Mouse (Mus musculus): ENCODE measurements at regions not wholly inside any gene's neighbourhood (a gene's known extent, or its start where the extent isn't known, plus 50 kb on each side); places are given as distances from the start of the nearest gene placed in this dataset.

GRCm38 (mm10) chr4:75676590-75677174 lies 398.6 kb upstream of the Dmac1 start:
- Histone ChIP-seq H3K4me3 (ENCODE audit: low read depth, low read length) (no peak overlapping the region), H3K4me1 (replicated peaks; ENCODE audit: control insufficient read depth, insufficient read depth, low read length) (no peaks in the 10 kb centered on the region), H3K9me3 (ENCODE audit: control insufficient read depth, low read length) (no peaks in the 10 kb centered on the region), H3K27me3 (replicated peaks; ENCODE audit: control insufficient read depth, insufficient read depth, low read length) (no peaks in the 10 kb centered on the region), H3K36me3 (ENCODE audit: control insufficient read depth, insufficient read depth, low read length) (no peaks in the 10 kb centered on the region), H3K9ac (ENCODE audit: low read depth, low read length) (no peak overlapping the region), H3K4me2 (no peak overlapping the region), H3K27ac (ENCODE audit: low read depth, low read length) (no peak overlapping the region)
- DNase-seq (ENCODE audit: low spot score) (no peak), ATAC-seq (replicated peaks; ENCODE audit: low FRiP score) (no peak)
- WGBS: 77% methylated on average over 3 of the region's 3 CpGs

- no peak overlapping the region for H3K4me2 ChIP-seq
- ATAC-seq (replicated peaks; ENCODE audit: low FRiP score) (no peak), DNase-seq (ENCODE audit: low spot score) (no peak)
- no peaks in the 10 kb centered on the region for H3K4me1 ChIP-seq (replicated peaks; ENCODE audit: control insufficient read depth, insufficient read depth, low read length)
- H3K36me3 ChIP-seq (ENCODE audit: control insufficient read depth, insufficient read depth, low read length): no peaks in the 10 kb centered on the region
- H3K4me3 ChIP-seq (ENCODE audit: low read depth, low read length): no peak overlapping the region
- no peak overlapping the region for H3K27ac ChIP-seq (ENCODE audit: low read depth, low read length)
- H3K9ac ChIP-seq (ENCODE audit: low read depth, low read length): no peak overlapping the region
- H3K9me3 ChIP-seq (ENCODE audit: control insufficient read depth, low read length): no peaks in the 10 kb centered on the region
- no peaks in the 10 kb centered on the region for H3K27me3 ChIP-seq (replicated peaks; ENCODE audit: control insufficient read depth, insufficient read depth, low read length)
These were observed 362.9 kb upstream of the Dmac1 start for GRCm38 (mm10) chr4:75641046-75641445.

GRCm38 (mm10) chr4:75636627-75637026 lies 358.5 kb upstream of the Dmac1 start:
- Histone ChIP-seq H3K4me1 (replicated peaks; ENCODE audit: control insufficient read depth, insufficient read depth, low read length) (no peaks in the 10 kb centered on the region), H3K9ac (ENCODE audit: low read depth, low read length) (no peak overlapping the region), H3K9me3 (ENCODE audit: control insufficient read depth, low read length) (no peaks in the 10 kb centered on the region), H3K4me3 (ENCODE audit: low read depth, low read length) (no peak overlapping the region), H3K4me2 (no peak overlapping the region), H3K27me3 (replicated peaks; ENCODE audit: control insufficient read depth, insufficient read depth, low read length) (no peaks in the 10 kb centered on the region), H3K27ac (ENCODE audit: low read depth, low read length) (no peak overlapping the region), H3K36me3 (ENCODE audit: control insufficient read depth, insufficient read depth, low read length) (no peaks in the 10 kb centered on the region)
- WGBS: 64% methylated on average over 1 of the region's 1 CpGs
- DNase-seq (ENCODE audit: low spot score): no peak
- ATAC-seq (replicated peaks; ENCODE audit: low FRiP score): no peak

- H3K4me2 ChIP-seq: no peak overlapping the region
- no peaks in the 10 kb centered on the region for H3K4me1 ChIP-seq (replicated peaks; ENCODE audit: control insufficient read depth, insufficient read depth, low read length)
- no peak overlapping the region for H3K9ac ChIP-seq (ENCODE audit: low read depth, low read length)
- H3K36me3 ChIP-seq (ENCODE audit: control insufficient read depth, insufficient read depth, low read length): no peaks in the 10 kb centered on the region
- ATAC-seq (replicated peaks; ENCODE audit: low FRiP score) (no peak), DNase-seq (ENCODE audit: low spot score) (no peak)
- no peak overlapping the region for H3K27ac ChIP-seq (ENCODE audit: low read depth, low read length)
- H3K27me3 ChIP-seq (replicated peaks; ENCODE audit: control insufficient read depth, insufficient read depth, low read length): no peaks in the 10 kb centered on the region
- H3K4me3 ChIP-seq (ENCODE audit: low read depth, low read length): no peak overlapping the region
- WGBS: 82% methylated on average over 3 of the region's 3 CpGs
- no peaks in the 10 kb centered on the region for H3K9me3 ChIP-seq (ENCODE audit: control insufficient read depth, low read length)
These were observed 311.8 kb upstream of the Dmac1 start for GRCm38 (mm10) chr4:75589901-75590300.

- Histone ChIP-seq H3K9ac (ENCODE audit: low read depth, low read length) (no peak overlapping the region), H3K4me1 (replicated peaks; ENCODE audit: control insufficient read depth, insufficient read depth, low read length) (no peaks in the 10 kb centered on the region), H3K9me3 (ENCODE audit: control insufficient read depth, low read length) (no peaks in the 10 kb centered on the region), H3K27me3 (replicated peaks; ENCODE audit: control insufficient read depth, insufficient read depth, low read length) (no peaks in the 10 kb centered on the region), H3K4me2 (no peak overlapping the region), H3K36me3 (ENCODE audit: control insufficient read depth, insufficient read depth, low read length) (no peaks in the 10 kb centered on the region), H3K27ac (ENCODE audit: low read depth, low read length) (no peak overlapping the region), H3K4me3 (ENCODE audit: low read depth, low read length) (no peak overlapping the region)
- WGBS: 77% methylated on average over 6 of the region's 6 CpGs
- DNase-seq (ENCODE audit: low spot score) (no peak), ATAC-seq (replicated peaks; ENCODE audit: low FRiP score) (no peak)
These were observed 310.2 kb upstream of the Dmac1 start for GRCm38 (mm10) chr4:75588095-75588875.

GRCm38 (mm10) chr4:75579865-75580264 lies 301.8 kb upstream of the Dmac1 start:
- Histone ChIP-seq H3K4me2 (no peak overlapping the region), H3K4me1 (replicated peaks; ENCODE audit: control insufficient read depth, insufficient read depth, low read length) (no peaks in the 10 kb centered on the region), H3K9ac (ENCODE audit: low read depth, low read length) (no peak overlapping the region), H3K36me3 (ENCODE audit: control insufficient read depth, insufficient read depth, low read length) (no peaks in the 10 kb centered on the region), H3K27me3 (replicated peaks; ENCODE audit: control insufficient read depth, insufficient read depth, low read length) (no peaks in the 10 kb centered on the region), H3K27ac (ENCODE audit: low read depth, low read length) (no peak overlapping the region), H3K4me3 (ENCODE audit: low read depth, low read length) (no peak overlapping the region), H3K9me3 (ENCODE audit: control insufficient read depth, low read length) (no peaks in the 10 kb centered on the region)
- ATAC-seq (replicated peaks; ENCODE audit: low FRiP score) (no peak), DNase-seq (ENCODE audit: low spot score) (no peak)
- WGBS: 60% methylated on average over 1 of the region's 1 CpGs

GRCm38 (mm10) chr4:75572603-75573002 lies 294.5 kb upstream of the Dmac1 start:
- Histone ChIP-seq H3K27ac (ENCODE audit: low read depth, low read length) (no peak overlapping the region), H3K36me3 (ENCODE audit: control insufficient read depth, insufficient read depth, low read length) (no peaks in the 10 kb centered on the region)
- ATAC-seq (replicated peaks; ENCODE audit: low FRiP score): no peak

GRCm38 (mm10) chr4:75567630-75568029 lies 289.5 kb upstream of the Dmac1 start:
- no peak overlapping the region for H3K9ac ChIP-seq (ENCODE audit: low read depth, low read length)
- no peak overlapping the region for H3K4me3 ChIP-seq (ENCODE audit: low read depth, low read length)
- no peaks in the 10 kb centered on the region for H3K27me3 ChIP-seq (replicated peaks; ENCODE audit: control insufficient read depth, insufficient read depth, low read length)
- no peaks in the 10 kb centered on the region for H3K36me3 ChIP-seq (ENCODE audit: control insufficient read depth, insufficient read depth, low read length)
- H3K4me2 ChIP-seq: no peak overlapping the region
- DNase-seq (ENCODE audit: low spot score) (no peak), ATAC-seq (replicated peaks; ENCODE audit: low FRiP score) (no peak)
- 60% methylated on average over 2 of the region's 2 CpGs for WGBS
- no peaks in the 10 kb centered on the region for H3K9me3 ChIP-seq (ENCODE audit: control insufficient read depth, low read length)
- no peaks in the 10 kb centered on the region for H3K4me1 ChIP-seq (replicated peaks; ENCODE audit: control insufficient read depth, insufficient read depth, low read length)
- H3K27ac ChIP-seq (ENCODE audit: low read depth, low read length): no peak overlapping the region

More at GRCm38 (mm10) chr4:75572603-75573002, 294.5 kb upstream of the Dmac1 start:
- H3K9ac ChIP-seq (ENCODE audit: low read depth, low read length): no peak overlapping the region
- no peak for DNase-seq (ENCODE audit: low spot score)
- no peaks in the 10 kb centered on the region for H3K27me3 ChIP-seq (replicated peaks; ENCODE audit: control insufficient read depth, insufficient read depth, low read length)
- no peaks in the 10 kb centered on the region for H3K9me3 ChIP-seq (ENCODE audit: control insufficient read depth, low read length)
- H3K4me1 ChIP-seq (replicated peaks; ENCODE audit: control insufficient read depth, insufficient read depth, low read length): no peaks in the 10 kb centered on the region
- H3K4me2 ChIP-seq: no peak overlapping the region
- no peak overlapping the region for H3K4me3 ChIP-seq (ENCODE audit: low read depth, low read length)

- Histone ChIP-seq H3K27me3 (replicated peaks; ENCODE audit: control insufficient read depth, insufficient read depth, low read length) (no peaks in the 10 kb centered on the region), H3K4me3 (ENCODE audit: low read depth, low read length) (no peak overlapping the region), H3K9me3 (ENCODE audit: control insufficient read depth, low read length) (no peaks in the 10 kb centered on the region), H3K4me2 (no peak overlapping the region), H3K4me1 (replicated peaks; ENCODE audit: control insufficient read depth, insufficient read depth, low read length) (no peaks in the 10 kb centered on the region), H3K27ac (ENCODE audit: low read depth, low read length) (no peak overlapping the region), H3K36me3 (ENCODE audit: control insufficient read depth, insufficient read depth, low read length) (no peaks in the 10 kb centered on the region), H3K9ac (ENCODE audit: low read depth, low read length) (no peak overlapping the region)
- 43% methylated on average over 4 of the region's 4 CpGs for WGBS
- ATAC-seq (replicated peaks; ENCODE audit: low FRiP score) (no peak), DNase-seq (ENCODE audit: low spot score) (no peak)
These were observed 284.4 kb upstream of the Dmac1 start for GRCm38 (mm10) chr4:75562480-75562879.
